Mouse (Mus musculus): Measurements from ENCODE around the gene Olfr1373. TPM values are rescaled to one million over a fixed set of nuclear protein-coding genes. Genes with fewer than 3 reads are reported as not detected.
"Not testable (repeated sequence)": the region's sequence is repeated elsewhere in the genome, so short reads cannot be mapped to it uniquely, and the experiment has no call there.

Gene Olfr1373
- total and polyA plus RNA-seq, 3 experiments = not detected

DNA sequence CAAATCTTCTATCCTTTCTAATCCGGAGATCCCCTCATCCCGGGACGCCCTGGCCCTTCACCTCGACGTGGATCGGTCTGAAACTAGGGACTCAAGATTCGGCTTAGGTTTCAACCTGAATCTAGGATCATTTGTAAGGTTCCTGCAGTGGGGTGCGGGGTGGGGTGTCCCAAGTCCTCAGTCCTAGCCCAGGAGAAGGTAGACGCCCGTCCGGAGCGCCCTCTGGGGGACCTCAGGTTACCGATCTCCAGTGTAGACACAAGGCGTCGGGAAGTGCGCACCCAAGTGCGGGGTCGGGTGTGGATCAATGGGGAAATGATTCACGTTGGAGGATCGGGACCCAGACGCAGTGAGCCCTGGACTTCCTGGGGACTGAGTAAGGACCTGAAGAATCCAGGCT, 21.8 kb upstream of the Olfr1373 start:
- Histone ChIP-seq H3K4me3 (ENCODE audit: control insufficient read depth in 1 of 2, insufficient read depth in 1 of 2, low read depth in 2 of 2, low read length in 2 of 2) (no peak overlapping the region), H3K9me3 (replicated peaks; ENCODE audit: insufficient read depth, low read length) (no peaks in the 10 kb centered on the region), H3K79me2 (ENCODE audit: control insufficient read depth, insufficient read depth, low read length, poor library complexity) (no peaks in the 10 kb centered on the region), H3K27me3 (ENCODE audit: control insufficient read depth in 1 of 2, insufficient read depth in 2 of 2, low read length in 2 of 2) (peaks cover 2 to 4% of the 10 kb centered on the region in 2 experiments), H3K4me1 (ENCODE audit: control insufficient read depth in 1 of 2, insufficient read depth in 2 of 2, low read length in 2 of 2) (no peaks in the 10 kb centered on the region), H3K9ac (ENCODE audit: control insufficient read depth, low read depth, low read length, poor library complexity, severe bottlenecking) (no peak overlapping the region), H3K27ac (ENCODE audit: control insufficient read depth, low read depth, low read length) (no peak overlapping the region), H3K36me3 (ENCODE audit: control insufficient read depth in 1 of 2, insufficient read depth in 2 of 2, low read length in 2 of 2) (no peaks in the 10 kb centered on the region)
- TF ChIP-seq GABPA (IDR thresholded peaks at IDR 0.05; ENCODE audit: low read depth, low read length) (no peak), GATA1 (IDR thresholded peaks at IDR 0.05; ENCODE audit: low read depth, low read length) (no peak), RAD21 (IDR thresholded peaks at IDR 0.05; ENCODE audit: low read depth, low read length) (no peak), HCFC1 (IDR thresholded peaks at IDR 0.05; ENCODE audit: low read depth, low read length) (no peak), ZNF384 (IDR thresholded peaks at IDR 0.05; ENCODE audit: low read depth, low read length) (no peak), TCF12 (IDR thresholded peaks at IDR 0.05; ENCODE audit: low read depth, low read length) (no peak), RCOR1 (IDR thresholded peaks at IDR 0.05; ENCODE audit: low read depth, low read length) (no peak)
- no peak for DNase-seq (ENCODE audit: low read depth, low spot score)

DNA sequence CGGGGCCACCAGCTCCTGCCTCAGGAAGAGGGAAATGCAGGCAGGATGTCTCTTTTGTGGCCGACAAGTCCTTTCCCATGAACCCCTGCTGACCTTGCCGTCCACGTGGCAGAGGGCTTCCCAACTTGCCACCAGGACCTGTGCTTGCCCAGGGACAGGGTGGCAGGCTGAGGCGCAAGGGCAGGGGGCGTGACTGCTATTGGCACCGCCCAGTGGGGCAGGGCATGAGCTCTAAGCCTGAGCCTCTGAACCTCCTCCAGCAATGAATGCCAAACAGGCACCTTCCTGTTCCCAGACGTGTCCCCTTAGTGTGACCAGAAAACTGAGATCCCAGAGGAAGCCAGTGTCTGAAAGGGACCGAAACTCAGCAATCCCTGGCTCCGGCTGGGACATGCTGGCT, 18.6 kb upstream of the Olfr1373 start:
- Histone ChIP-seq H3K4me3 (ENCODE audit: control insufficient read depth in 1 of 2, insufficient read depth in 1 of 2, low read depth in 2 of 2, low read length in 2 of 2) (no peak overlapping the region), H3K9me3 (replicated peaks; ENCODE audit: insufficient read depth, low read length) (no peaks in the 10 kb centered on the region), H3K4me1 (ENCODE audit: control insufficient read depth in 1 of 2, insufficient read depth in 2 of 2, low read length in 2 of 2) (no peaks in the 10 kb centered on the region), H3K9ac (ENCODE audit: control insufficient read depth, low read depth, low read length, poor library complexity, severe bottlenecking) (no peak overlapping the region), H3K27me3 (ENCODE audit: control insufficient read depth in 1 of 2, insufficient read depth in 2 of 2, low read length in 2 of 2) (no peaks in the 10 kb centered on the region; a peak in 2 of 4 replicates), H3K36me3 (ENCODE audit: control insufficient read depth in 1 of 2, insufficient read depth in 2 of 2, low read length in 2 of 2) (no peaks in the 10 kb centered on the region), H3K79me2 (ENCODE audit: control insufficient read depth, insufficient read depth, low read length, poor library complexity) (no peaks in the 10 kb centered on the region), H3K27ac (ENCODE audit: control insufficient read depth, low read depth, low read length) (no peak overlapping the region)
- TF ChIP-seq TBP (IDR thresholded peaks at IDR 0.05; ENCODE audit: low read depth, low read length) (no peak), TCF12 (IDR thresholded peaks at IDR 0.05; ENCODE audit: low read depth, low read length) (no peak), RCOR1 (IDR thresholded peaks at IDR 0.05; ENCODE audit: low read depth, low read length) (no peak), NELFE (IDR thresholded peaks at IDR 0.05; ENCODE audit: low read depth, low read length) (no peak), JUND (IDR thresholded peaks at IDR 0.05; ENCODE audit: low read depth, low read length) (no peak), KAT2A (conservative IDR thresholded peaks at IDR 0.05; ENCODE audit: low read depth, low read length) (no peak), SIN3A (IDR thresholded peaks at IDR 0.05; ENCODE audit: low read length) (no peak), ZMIZ1 (IDR thresholded peaks at IDR 0.05; ENCODE audit: low read depth, low read length) (no peak), POLR2AphosphoS5 (IDR thresholded peaks at IDR 0.05; ENCODE audit: borderline replicate concordance, low read depth, low read length) (no peak), GABPA (IDR thresholded peaks at IDR 0.05; ENCODE audit: low read depth, low read length) (no peak)
- DNase-seq (ENCODE audit: low read depth, low spot score) = no peak

- not testable (repeated sequence) for H3K27ac ChIP-seq (ENCODE audit: control insufficient read depth, low read depth, low read length); H3K79me2 ChIP-seq (ENCODE audit: control insufficient read depth, insufficient read depth, low read length, poor library complexity); H3K9ac ChIP-seq (ENCODE audit: control insufficient read depth, low read depth, low read length, poor library complexity, severe bottlenecking); H3K4me3 ChIP-seq (ENCODE audit: control insufficient read depth in 1 of 2, insufficient read depth in 1 of 2, low read depth in 2 of 2, low read length in 2 of 2); H3K27me3 ChIP-seq (ENCODE audit: control insufficient read depth in 1 of 2, insufficient read depth in 2 of 2, low read length in 2 of 2); H3K36me3 ChIP-seq (ENCODE audit: control insufficient read depth in 1 of 2, insufficient read depth in 2 of 2, low read length in 2 of 2); H3K9me3 ChIP-seq (replicated peaks; ENCODE audit: insufficient read depth, low read length); H3K4me1 ChIP-seq (ENCODE audit: control insufficient read depth in 1 of 2, insufficient read depth in 2 of 2, low read length in 2 of 2)
- TF ChIP-seq SMC3 (IDR thresholded peaks at IDR 0.05; ENCODE audit: low read depth, low read length) (peak; percentile 57), CTCF (IDR thresholded peaks at IDR 0.05 in 2 of 3, conservative IDR thresholded peaks at IDR 0.05 in 1 of 3; ENCODE audit: control insufficient read depth in 1 of 3, insufficient read depth in 1 of 3, low read depth in 2 of 3, low read length in 3 of 3, poor library complexity in 1 of 3, severe bottlenecking in 1 of 3) (peak in 2 of 3 experiments; percentile 45 to 57; a peak in 4 of 6 replicates), RAD21 (IDR thresholded peaks at IDR 0.05; ENCODE audit: low read depth, low read length) (peak; percentile 57)
- DNase-seq (ENCODE audit: low read depth, low spot score) = peak; percentile 32
These were observed 1.7 kb downstream of the Olfr1373 start for GRCm38 (mm10) chr11:52143675-52144074.

All from MEL (cell line).